Mouse (Mus musculus): Measurements from ENCODE around the gene Slc7a15. TPM values are rescaled to one million over a fixed set of nuclear protein-coding genes. Genes with fewer than 3 reads are reported as not detected.
A peak's percentile ranks its signal among the peaks of the same experiment; 100 is the strongest.
"Not testable (repeated sequence)": the region's sequence is repeated elsewhere in the genome, so short reads cannot be mapped to it uniquely, and the experiment has no call there.

Slc7a15 gene
- polyA plus RNA-seq, 1 experiment from 2014 or later, result not detected

DNA sequence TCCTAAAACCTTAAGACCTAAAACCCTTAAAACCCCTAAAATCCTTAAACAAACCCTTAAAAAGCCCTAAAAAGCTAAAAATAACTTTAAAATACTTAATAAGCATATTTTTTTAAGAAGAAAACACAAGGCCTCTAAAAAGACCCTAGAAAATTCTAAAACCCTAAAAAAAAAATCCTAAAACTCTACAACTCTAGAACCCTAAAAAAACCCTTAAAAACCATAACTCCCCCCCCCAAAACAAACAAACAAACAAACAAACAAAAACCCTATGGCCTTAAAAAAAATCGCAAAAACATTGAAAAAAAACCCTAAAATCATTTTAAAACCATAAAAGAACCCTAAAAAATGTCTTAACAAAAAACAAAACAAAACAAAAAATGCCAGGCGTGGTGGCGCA lies 19.4 kb upstream of the Slc7a15 start:
- H3K27ac ChIP-seq, result no peak overlapping the region
- H3K79me2 ChIP-seq (ENCODE audit: inconsistent target), result no peaks in the 10 kb centered on the region
- WGBS (ENCODE audit: missing documents), result 88% methylated on average over 1 of the region's 3 CpGs

DNA sequence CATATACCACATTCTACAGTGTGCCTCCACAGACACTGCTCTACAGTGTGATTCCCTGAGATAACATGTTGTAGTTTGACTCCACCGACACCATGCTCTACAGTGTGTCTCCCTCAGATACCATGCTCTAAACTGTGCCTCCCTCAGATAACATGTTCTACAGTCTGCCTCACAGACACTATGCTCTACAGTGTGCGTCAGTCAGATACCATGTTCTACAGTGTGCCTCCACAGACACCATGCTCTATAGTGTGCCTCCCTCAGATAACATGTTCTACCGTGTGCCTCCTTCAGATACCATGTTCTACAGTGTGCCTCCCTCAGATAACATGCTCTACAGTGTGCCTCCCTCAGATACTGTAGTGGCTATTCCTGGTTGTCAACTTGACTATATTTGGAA lies 10.2 kb upstream of the Slc7a15 start:
- Histone ChIP-seq H3K79me2 (ENCODE audit: inconsistent target) (no peaks in the 10 kb centered on the region), H3K27ac (no peak overlapping the region), H3K4me3 (ENCODE audit: inconsistent target) (no peak overlapping the region), H3K36me3 (ENCODE audit: inconsistent target) (no peaks in the 10 kb centered on the region)
- 97% methylated on average over 3 of the region's 3 CpGs for WGBS (ENCODE audit: missing documents)

More for the DNA sequence above, 19.4 kb upstream of the Slc7a15 start:
- Histone ChIP-seq H3K4me3 (ENCODE audit: inconsistent target) (no peak overlapping the region), H3K36me3 (ENCODE audit: inconsistent target) (no peaks in the 10 kb centered on the region)

DNA sequence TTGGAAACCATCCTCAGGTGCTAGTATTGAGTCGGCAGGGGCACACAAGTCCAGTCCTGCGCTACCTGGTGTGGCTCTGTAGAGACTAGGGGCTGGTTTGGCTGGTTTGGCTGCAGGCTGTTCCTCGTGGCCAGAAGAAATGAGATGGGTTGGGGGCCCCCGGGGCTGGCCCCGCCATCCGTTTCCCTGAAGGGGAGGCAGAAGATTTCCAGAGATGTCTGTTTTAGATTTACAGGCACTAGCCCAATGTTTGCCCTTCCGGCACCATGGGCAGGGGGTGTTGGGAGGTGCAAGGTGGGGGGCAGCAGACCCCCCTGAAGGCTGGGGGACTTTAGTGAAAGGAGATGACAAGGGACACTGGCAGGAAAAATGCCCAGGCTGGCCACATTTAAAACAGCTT lies 3.3 kb downstream of the Slc7a15 start:
- Histone ChIP-seq H3K4me3 (ENCODE audit: inconsistent target) (no peak overlapping the region), H3K79me2 (ENCODE audit: inconsistent target) (no peaks in the 10 kb centered on the region), H3K36me3 (ENCODE audit: inconsistent target) (no peaks in the 10 kb centered on the region), H3K27ac (no peak overlapping the region)
- WGBS (ENCODE audit: missing documents), result 90% methylated on average over 6 of the region's 7 CpGs

DNA sequence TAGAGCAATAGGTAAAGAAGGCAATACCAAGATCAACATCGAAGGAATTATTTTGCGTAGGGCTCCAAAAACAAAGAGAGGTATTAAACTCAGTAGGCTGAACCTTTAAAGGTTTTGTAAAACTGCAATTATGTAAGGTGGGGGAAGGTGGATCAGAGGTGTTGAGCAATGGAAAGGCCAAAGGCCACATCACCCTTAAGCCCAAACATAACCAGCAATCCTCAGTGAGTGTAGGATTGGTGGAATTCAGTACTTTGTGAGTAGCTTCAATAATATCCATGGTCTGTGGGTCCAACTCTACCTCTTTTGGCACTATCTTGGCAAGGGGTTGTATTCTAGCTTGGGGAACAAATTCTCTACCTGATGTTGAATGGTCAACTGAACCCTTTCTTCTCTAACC lies 7.5 kb downstream of the Slc7a15 start:
- not testable (repeated sequence) for H3K27ac ChIP-seq; H3K79me2 ChIP-seq (ENCODE audit: inconsistent target); H3K4me3 ChIP-seq (ENCODE audit: inconsistent target); H3K36me3 ChIP-seq (ENCODE audit: inconsistent target)
- WGBS (ENCODE audit: missing documents), result no CpG with 5 or more reads among the region's 2 CpGs

DNA sequence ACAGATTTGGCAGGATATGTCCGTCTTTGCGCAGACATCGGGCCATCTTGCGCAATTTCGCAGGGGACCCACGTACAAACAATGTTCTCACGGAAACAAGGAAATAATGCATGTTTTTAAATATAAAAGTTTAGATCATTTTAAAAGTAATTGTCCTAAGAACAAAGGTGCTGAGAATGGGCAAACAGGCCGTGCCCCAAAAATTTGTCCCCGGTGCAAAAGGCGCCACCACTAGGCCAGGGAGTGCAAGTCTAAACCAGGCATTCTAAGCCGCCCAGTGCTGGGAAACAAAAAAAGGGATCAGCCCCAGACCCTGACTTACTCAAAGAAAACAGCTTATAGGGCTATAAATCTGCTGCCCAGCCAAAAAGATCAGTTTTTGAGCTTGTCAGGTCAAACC lies 25.5 kb downstream of the Slc7a15 start:
- no peak overlapping the region for H3K4me3 ChIP-seq (ENCODE audit: inconsistent target)
- H3K27ac ChIP-seq, result no peak overlapping the region
- WGBS (ENCODE audit: missing documents), result 86% methylated on average over 10 of the region's 11 CpGs
- no peaks in the 10 kb centered on the region for H3K79me2 ChIP-seq (ENCODE audit: inconsistent target)
- no peaks in the 10 kb centered on the region for H3K36me3 ChIP-seq (ENCODE audit: inconsistent target)

DNA sequence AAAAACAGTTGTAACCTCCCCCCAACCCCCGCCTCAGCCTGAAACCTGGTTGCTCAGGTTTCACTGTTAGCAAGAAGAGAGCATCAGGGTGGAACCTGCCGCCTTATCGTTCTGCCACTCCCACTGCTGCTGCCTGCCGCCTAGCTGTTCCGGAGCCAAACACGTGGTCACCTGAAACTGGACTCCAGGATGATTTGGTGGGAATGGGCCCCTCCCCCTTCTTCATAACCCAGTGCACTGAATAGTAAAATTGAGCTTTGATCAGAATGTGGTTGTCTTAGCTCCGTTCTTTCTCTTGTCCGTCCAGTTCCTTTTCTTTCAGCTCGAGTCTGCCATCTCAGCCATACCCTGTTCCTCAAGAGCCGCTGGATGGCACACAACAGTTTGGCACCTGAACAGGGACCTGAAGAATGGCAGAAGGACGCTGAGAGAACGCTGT lies 26.9 kb downstream of the Slc7a15 start:
- 44% methylated on average over 12 of the region's 12 CpGs for WGBS (ENCODE audit: missing documents)
- H3K4me3 ChIP-seq (ENCODE audit: inconsistent target); H3K36me3 ChIP-seq (ENCODE audit: inconsistent target); H3K79me2 ChIP-seq (ENCODE audit: inconsistent target); H3K27ac ChIP-seq: not testable (repeated sequence)

DNA sequence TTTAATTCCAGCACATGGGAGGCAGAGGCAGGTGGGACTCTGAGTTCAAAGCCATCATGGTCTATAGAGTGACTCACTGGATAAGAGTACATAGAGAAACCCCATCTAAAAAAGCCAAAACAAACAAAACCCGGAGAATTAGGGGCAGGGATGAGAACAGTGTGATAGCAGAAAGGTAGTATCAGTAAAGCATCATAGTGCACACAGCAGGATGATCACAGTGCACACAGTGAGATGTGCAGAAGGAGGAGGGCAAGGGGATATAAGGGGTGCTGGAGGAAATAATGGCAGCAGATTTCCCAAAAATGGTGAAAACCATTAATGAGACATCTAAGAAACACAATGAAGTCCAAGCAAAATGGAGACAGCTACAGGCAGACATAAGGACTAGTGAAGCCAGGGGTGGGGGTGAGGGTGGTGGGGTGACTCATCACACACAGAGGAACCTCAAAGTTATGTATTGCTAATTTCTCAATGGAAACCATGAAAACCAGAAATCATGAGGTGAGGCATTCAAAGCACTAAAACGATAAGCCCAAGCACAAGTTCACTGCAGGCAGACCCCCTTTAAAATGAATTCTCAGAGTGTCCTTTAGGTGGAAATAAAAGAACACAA lies 27.5 kb downstream of the Slc7a15 start:
- H3K36me3 ChIP-seq (ENCODE audit: inconsistent target); H3K4me3 ChIP-seq (ENCODE audit: inconsistent target); H3K79me2 ChIP-seq (ENCODE audit: inconsistent target); H3K27ac ChIP-seq: not testable (repeated sequence)
- 83% methylated on average over 2 of the region's 2 CpGs for WGBS (ENCODE audit: missing documents)

DNA sequence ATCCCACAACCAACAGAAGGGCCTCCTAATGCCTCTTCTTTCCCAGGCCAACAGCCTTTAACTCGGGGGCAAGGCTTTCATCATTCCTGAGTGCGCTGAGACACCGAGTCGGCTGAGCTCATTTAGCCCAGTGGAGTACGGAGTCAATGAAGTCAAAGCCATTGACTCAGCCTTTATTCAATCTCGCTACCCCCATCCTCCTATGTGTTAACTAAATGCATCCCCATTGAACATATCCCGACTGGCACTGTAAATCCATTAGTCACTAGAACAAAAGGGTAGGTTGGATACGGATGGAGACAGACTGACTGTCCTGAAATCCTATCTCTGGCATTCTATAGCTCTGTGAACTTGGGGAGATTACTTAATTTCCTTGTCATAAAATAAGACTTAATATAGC lies 36.7 kb downstream of the Slc7a15 start:
- WGBS (ENCODE audit: missing documents), result 100% methylated on average over 1 of the region's 8 CpGs
- H3K36me3 ChIP-seq (ENCODE audit: inconsistent target); H3K79me2 ChIP-seq (ENCODE audit: inconsistent target); H3K27ac ChIP-seq; H3K4me3 ChIP-seq (ENCODE audit: inconsistent target): not testable (repeated sequence)

DNA sequence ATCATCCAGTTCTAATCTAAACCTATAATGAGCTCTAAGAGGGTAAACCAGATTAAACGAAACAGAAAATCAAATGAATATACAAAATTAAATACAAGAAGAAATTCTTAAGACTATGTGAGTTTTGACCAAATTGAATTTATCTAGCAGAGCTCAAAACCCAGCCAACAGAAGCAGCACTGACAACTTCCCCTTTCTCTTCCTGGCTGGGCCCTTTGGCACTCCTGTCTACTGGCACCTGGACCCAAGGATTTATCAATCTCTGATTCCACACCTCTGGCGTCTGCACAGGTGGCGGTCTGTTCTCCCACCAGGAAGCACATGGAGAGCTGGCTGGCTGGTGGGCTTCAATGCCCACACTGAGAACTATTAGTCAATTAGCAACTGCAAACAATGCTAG lies 39.0 kb downstream of the Slc7a15 start:
- H3K36me3 ChIP-seq (ENCODE audit: inconsistent target); H3K79me2 ChIP-seq (ENCODE audit: inconsistent target); H3K4me3 ChIP-seq (ENCODE audit: inconsistent target); H3K27ac ChIP-seq: not testable (repeated sequence)
- 34% methylated on average over 3 of the region's 3 CpGs for WGBS (ENCODE audit: missing documents)

DNA sequence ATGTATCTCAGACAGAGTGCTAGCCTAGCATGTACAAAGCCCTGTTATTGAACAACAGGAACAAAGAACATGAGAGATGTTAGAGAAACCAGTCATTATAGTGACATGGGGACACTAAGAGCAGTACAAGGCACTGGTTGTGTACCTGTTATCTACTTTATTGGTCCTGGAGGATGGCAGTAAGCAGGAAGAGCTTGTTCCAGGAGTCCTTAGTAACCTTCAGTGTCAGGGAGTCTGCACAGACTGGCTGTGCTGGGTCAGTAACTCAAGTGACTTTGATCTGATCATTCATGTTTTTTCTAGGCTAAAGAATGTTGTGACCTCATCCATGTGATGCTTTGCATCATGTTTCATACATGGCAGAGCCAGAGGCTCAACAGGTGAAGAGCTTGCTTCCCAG lies 42.7 kb downstream of the Slc7a15 start:
- Histone ChIP-seq H3K27ac (no peak overlapping the region), H3K36me3 (ENCODE audit: inconsistent target) (no peaks in the 10 kb centered on the region), H3K79me2 (ENCODE audit: inconsistent target) (no peaks in the 10 kb centered on the region)

DNA sequence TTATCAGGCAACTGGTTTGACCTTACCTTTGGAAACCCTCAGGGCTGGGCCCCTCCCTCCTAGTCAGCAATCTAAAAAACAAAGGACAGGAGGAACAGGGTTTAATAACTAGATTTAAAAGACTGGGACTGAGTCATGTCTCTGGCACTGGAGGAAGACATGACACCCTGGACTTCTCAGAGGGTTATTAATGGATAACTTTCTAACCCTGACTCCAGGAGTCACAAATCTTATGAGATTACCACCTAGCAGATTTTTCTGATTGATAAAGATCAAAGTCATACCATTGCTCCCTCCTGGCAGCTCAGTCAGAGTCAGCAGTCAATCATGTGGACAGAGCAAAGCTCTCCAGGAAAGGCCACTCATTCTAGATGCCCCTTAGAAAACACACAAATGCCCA lies 43.4 kb downstream of the Slc7a15 start:
- Histone ChIP-seq H3K36me3 (ENCODE audit: inconsistent target) (no peaks in the 10 kb centered on the region), H3K79me2 (ENCODE audit: inconsistent target) (no peaks in the 10 kb centered on the region), H3K27ac (no peak overlapping the region)

More for the DNA sequence above, 42.7 kb downstream of the Slc7a15 start:
- no peak overlapping the region for H3K4me3 ChIP-seq (ENCODE audit: inconsistent target)

DNA sequence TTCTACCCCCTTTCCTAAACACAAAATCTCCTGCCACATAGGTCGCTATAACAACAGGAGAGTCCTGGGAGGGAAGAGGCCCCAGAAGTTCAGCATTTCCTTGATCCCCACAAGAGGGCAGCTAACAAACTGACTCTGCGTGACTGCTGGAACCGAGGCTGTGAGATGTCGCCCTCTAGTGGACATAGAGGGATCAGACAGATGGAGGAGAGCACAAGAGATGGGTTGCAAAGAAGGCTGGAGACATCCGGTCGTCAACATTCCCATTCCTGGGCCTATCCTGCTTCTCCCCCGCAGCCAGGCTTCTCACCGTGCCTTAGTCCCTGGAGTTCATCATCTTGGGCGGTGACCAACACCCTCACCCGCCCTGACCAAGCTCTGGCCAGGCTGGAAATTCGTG lies 51.5 kb downstream of the Slc7a15 start:
- Histone ChIP-seq H3K27ac (peak overlapping the region; percentile 42), H3K79me2 (ENCODE audit: inconsistent target) (no peaks in the 10 kb centered on the region), H3K4me3 (ENCODE audit: inconsistent target) (no peak overlapping the region), H3K36me3 (ENCODE audit: inconsistent target) (no peaks in the 10 kb centered on the region)
- WGBS (ENCODE audit: missing documents), result 19% methylated on average over 11 of the region's 11 CpGs

More for the DNA sequence above, 43.4 kb downstream of the Slc7a15 start:
- no peak overlapping the region for H3K4me3 ChIP-seq (ENCODE audit: inconsistent target)

DNA sequence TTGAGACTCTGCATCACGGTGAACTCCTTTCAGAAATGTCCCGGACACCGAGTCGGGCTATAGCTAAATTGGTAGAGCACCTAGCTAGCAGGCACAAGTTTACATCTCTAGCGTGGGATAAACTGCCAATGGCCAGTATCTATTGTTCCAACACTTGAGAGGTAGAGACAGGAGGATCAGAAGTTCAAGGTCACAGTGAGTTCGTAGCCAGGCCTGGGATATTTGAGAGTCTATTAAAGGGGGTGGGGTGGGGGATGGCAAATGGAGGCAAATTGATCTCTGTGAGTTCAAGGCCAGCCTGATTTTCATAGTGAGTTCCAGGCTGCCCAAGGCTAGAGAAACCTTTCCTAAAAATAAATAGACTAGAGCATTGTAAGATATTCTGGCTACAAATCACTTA lies 52.1 kb downstream of the Slc7a15 start:
- no peak overlapping the region for H3K4me3 ChIP-seq (ENCODE audit: inconsistent target)
- H3K36me3 ChIP-seq (ENCODE audit: inconsistent target), result no peaks in the 10 kb centered on the region
- peak overlapping the region; percentile 42 for H3K27ac ChIP-seq
- no peaks in the 10 kb centered on the region for H3K79me2 ChIP-seq (ENCODE audit: inconsistent target)
- WGBS (ENCODE audit: missing documents), result 95% methylated on average over 6 of the region's 6 CpGs

DNA sequence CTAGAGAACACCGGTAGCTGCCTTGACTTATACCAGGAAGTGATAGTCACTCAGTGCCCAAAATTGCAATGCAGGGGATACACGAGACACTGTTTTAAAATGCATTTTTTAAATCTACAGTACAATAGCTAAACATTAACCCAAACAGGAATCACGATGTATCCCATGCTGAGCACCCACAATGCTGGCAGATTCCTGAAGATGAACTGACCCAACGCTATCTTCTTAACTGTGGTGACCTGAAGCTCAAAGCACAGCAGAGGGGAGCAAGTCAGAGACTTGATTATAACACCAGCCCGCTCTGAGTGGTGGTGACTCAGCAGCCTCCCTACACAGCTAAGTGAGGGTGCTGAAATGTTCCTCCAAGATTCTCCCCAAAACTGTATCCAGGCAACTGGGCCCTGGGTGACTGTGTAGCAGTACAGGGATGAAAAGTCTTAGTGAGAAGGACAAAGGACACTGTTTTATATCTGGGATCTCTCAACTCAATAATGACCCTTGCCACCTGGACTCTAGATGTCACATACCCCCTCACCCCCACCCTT lies 53.7 kb downstream of the Slc7a15 start:
- no peaks in the 10 kb centered on the region for H3K36me3 ChIP-seq (ENCODE audit: inconsistent target)
- H3K79me2 ChIP-seq (ENCODE audit: inconsistent target), result no peaks in the 10 kb centered on the region
- no peak overlapping the region for H3K4me3 ChIP-seq (ENCODE audit: inconsistent target)
- WGBS (ENCODE audit: missing documents), result 80% methylated on average over 5 of the region's 5 CpGs
- H3K27ac ChIP-seq, result no peak overlapping the region

DNA sequence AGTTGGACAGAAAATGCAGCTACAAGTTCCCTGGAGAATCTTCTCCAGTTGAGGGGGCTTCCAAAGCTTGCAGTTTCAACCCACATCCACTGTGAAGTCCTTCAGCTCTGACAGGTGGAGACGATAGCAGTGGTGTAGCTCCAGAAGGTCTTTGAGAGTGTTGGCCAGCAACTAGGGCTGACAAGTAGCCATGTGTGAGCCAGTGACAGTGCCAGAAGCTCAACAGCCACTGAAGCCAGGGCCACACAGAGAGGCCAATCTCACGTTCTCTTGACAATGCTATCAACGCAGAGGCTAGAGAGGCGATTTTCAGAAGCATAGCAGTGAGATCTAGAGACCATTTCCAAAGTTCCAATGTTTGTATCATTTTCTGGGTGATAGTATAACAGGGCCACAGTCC lies 56.5 kb downstream of the Slc7a15 start:
- Histone ChIP-seq H3K36me3 (ENCODE audit: inconsistent target) (no peaks in the 10 kb centered on the region), H3K4me3 (ENCODE audit: inconsistent target) (no peak overlapping the region), H3K27ac (no peak overlapping the region), H3K79me2 (ENCODE audit: inconsistent target) (no peaks in the 10 kb centered on the region)
- 93% methylated on average over 4 of the region's 4 CpGs for WGBS (ENCODE audit: missing documents)

DNA sequence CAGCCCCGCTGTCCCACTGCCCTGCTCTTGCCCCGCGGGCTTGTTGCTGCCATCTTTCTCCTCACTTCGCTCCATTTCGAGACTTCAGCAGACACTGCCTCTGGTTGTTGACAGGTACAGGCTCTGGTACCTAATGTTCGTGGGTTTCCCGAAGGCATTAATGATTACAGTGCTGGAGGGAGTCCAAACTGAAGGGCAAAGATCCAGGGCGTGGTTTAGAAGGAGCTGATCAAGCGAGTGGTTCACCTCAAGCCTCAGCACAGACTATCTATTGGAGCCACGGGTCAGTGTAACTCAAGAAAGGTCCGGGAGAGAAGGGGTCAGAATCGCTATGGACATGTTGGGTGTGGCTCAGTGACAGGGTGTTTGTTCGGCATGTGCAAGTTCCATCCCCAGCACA lies 59.4 kb downstream of the Slc7a15 start:
- Histone ChIP-seq H3K36me3 (ENCODE audit: inconsistent target) (no peaks in the 10 kb centered on the region), H3K4me3 (ENCODE audit: inconsistent target) (no peak overlapping the region), H3K79me2 (ENCODE audit: inconsistent target) (no peaks in the 10 kb centered on the region), H3K27ac (no peak overlapping the region)
- WGBS (ENCODE audit: missing documents), result 83% methylated on average over 13 of the region's 13 CpGs
